Mouse (Mus musculus) lung, postnatal 0 days (tissue): Measurements from ENCODE around the gene Zdhhc16. TPM values are rescaled to one million over a fixed set of nuclear protein-coding genes. Genes with fewer than 3 reads are reported as not detected.
A peak's percentile ranks its signal among the peaks of the same experiment; 100 is the strongest.

Experiments
- ATAC-seq: fragments of 200-750 bp; cut with Nextera tagmentation; 2 replicates; pipeline ENCODE4 v1.8.0; 2017; ENCODE audit warnings: moderate library complexity
- DNase-seq: peaks from one replicate; pipeline ENCODE4 v3.0.0-alpha.2; 2016; ENCODE audit warnings: low spot score
- H3K27ac ChIP-seq: fragments of 300-500 bp; sonication (generic); 2 replicates; pipeline ENCODE4 v1.5.1; 2014; ENCODE audit warnings: antibody characterized with exemption, mild to moderate bottlenecking, low read length, mixed read lengths
- H3K27me3 ChIP-seq: fragments of 300-500 bp; sonication (generic); replicated peaks from 2 replicates; pipeline ENCODE4 v1.6.1; 2014; ENCODE audit warnings: low read length, mixed read lengths; ENCODE audit not compliant: insufficient read depth
- H3K36me3 ChIP-seq: fragments of 300-500 bp; sonication (generic); 2 replicates; pipeline ENCODE4 v1.6.1; 2014; ENCODE audit warnings: low read length, mixed read lengths; ENCODE audit not compliant: insufficient read depth
- H3K4me1 ChIP-seq: fragments of 300-500 bp; sonication (generic); 2 replicates; pipeline ENCODE4 v1.6.1; 2014; ENCODE audit warnings: antibody characterized with exemption, low read depth, low read length, mixed read lengths; ENCODE audit not compliant: insufficient read depth
- H3K4me2 ChIP-seq: fragments of 300-500 bp; sonication (generic); replicated peaks from 2 replicates; pipeline ENCODE4 v1.6.1; 2014; ENCODE audit warnings: low read depth, mild to moderate bottlenecking, low read length, moderate library complexity, mixed read lengths
- H3K4me3 ChIP-seq: fragments of 300-500 bp; sonication (generic); 2 replicates; pipeline ENCODE4 v1.5.1; 2014; ENCODE audit warnings: low read depth, low read length
- H3K9ac ChIP-seq: fragments of 300-500 bp; sonication (generic); replicated peaks from 2 replicates; pipeline ENCODE4 v1.6.1; 2014; ENCODE audit warnings: low read depth, mild to moderate bottlenecking
- H3K9me3 ChIP-seq: fragments of 300-500 bp; sonication (generic); 2 replicates; pipeline ENCODE4 v1.6.1; 2016; ENCODE audit warnings: low read length, mixed read lengths
- CTCF ChIP-seq: IDR thresholded peaks from 2 replicates; pipeline ENCODE4 v1.5.1; 2016; ENCODE audit warnings: antibody characterized with exemption, mild to moderate bottlenecking
- EP300 ChIP-seq: IDR thresholded peaks from 2 replicates; pipeline ENCODE4 v1.6.1; 2016; ENCODE audit warnings: antibody characterized with exemption, mild to moderate bottlenecking, control low read depth
- WGBS: fragments of 180-500 bp; shearing (Covaris S2); extraction: QIAGEN DNeasy Blood & Tissue Kit; methylation state at CpG from one replicate; pipeline ENCODE4 v1.1.7; 2014; 5-methylcytosine and 5-hydroxymethylcytosine counted together
- polyA plus RNA-seq: library from polyadenylated mRNA; unstranded; fragments of >200 nt; fragmentation: Nextera tagmentation; extraction: Ambion mirVana; gene quantifications from 2 replicates; pipeline ENCODE4 v1.2.1, GENCODE M21; 2015

The Zdhhc16 gene
- polyA plus RNA-seq, 1 experiment from 2014 or later, result 55.1 TPM

GRCm38 (mm10) chr19:41906311-41907078, 26.8 kb upstream of the Zdhhc16 start:
- no peak overlapping the region for H3K9ac ChIP-seq
- ATAC-seq (no peak), DNase-seq (no peak)
- no peaks in the 10 kb centered on the region for H3K27me3 ChIP-seq
- no peak for TF ChIP-seq EP300
- no peak for TF ChIP-seq CTCF
- 35% methylated on average over 6 of the region's 6 CpGs for WGBS
- no peak overlapping the region for H3K4me3 ChIP-seq
- no peak overlapping the region for H3K27ac ChIP-seq
- H3K4me1 ChIP-seq, result peaks cover 8% of the 10 kb centered on the region; the same call in 1 of the 2 replicates
- H3K9me3 ChIP-seq, result no peaks in the 10 kb centered on the region
- H3K36me3 ChIP-seq, result no peaks in the 10 kb centered on the region
- no peak overlapping the region for H3K4me2 ChIP-seq

DNA sequence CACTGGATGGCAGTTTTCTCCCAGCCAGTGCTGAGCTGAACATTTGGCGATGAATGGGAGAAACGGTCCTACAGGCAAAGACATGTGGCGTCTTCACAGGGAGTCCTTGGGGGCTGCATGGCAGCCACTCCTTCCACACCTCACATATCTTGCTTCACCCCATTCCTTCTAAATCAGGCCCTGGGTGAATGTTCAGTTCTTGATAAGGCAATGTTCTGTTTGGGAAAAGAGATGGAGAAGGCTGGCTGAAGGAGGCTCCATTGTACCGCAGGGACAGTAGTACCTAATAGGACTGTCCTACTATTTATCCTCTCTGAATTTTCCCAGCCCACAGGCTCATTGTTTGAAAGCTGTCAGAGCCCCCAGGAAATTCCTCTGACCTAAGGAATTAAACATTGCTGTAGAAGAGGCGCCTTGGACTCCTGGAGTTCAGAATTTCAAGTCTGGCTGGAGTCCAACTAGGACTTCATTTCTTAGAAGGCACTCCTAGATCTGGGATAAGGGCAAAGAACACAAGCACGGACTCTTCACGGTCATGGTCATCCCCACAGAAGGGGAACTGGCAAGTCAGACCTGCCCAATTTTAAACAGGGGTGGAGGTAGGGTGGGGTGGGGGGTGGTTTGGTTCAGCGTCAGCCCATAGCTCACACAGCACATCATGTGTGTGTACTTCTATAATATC, 26.1 kb upstream of the Zdhhc16 start:
- WGBS, result 15% methylated on average over 8 of the region's 8 CpGs
- DNase-seq (no peak), ATAC-seq (no peak)
- H3K4me1 ChIP-seq, result peaks cover 8% of the 10 kb centered on the region; the same call in 1 of the 2 replicates
- no peak overlapping the region for H3K4me3 ChIP-seq
- H3K4me2 ChIP-seq, result no peak overlapping the region
- H3K27ac ChIP-seq, result no peak overlapping the region
- no peak for TF ChIP-seq EP300
- H3K36me3 ChIP-seq, result no peaks in the 10 kb centered on the region
- H3K9ac ChIP-seq, result no peak overlapping the region
- no peaks in the 10 kb centered on the region for H3K27me3 ChIP-seq
- H3K9me3 ChIP-seq, result no peaks in the 10 kb centered on the region

DNA sequence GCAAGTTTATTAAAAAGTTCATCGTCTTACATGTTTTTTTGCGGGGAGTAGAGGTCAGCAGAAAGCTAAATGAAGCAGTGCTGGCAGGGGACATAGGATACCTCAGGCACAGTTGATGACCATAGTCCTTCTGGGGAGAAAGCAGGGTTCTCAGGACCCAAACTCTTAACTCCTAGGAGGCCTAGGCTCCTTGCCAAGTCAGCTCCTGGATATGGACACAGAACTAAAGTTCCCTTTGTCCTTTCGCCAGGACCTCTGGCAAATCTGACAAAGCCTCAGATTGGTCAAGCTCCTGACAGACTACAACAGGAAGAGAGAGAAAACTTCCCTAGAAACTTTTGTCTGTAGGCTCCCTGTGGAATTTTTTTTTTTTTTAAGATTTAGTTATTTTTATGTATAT, 24.5 kb upstream of the Zdhhc16 start:
- no peak for TF ChIP-seq CTCF
- no peak for TF ChIP-seq EP300
- no peaks in the 10 kb centered on the region for H3K9me3 ChIP-seq
- DNase-seq, result no peak
- H3K27me3 ChIP-seq, result no peaks in the 10 kb centered on the region
- H3K4me3 ChIP-seq, result no peak overlapping the region
- H3K27ac ChIP-seq, result no peak overlapping the region
- peaks cover 19% of the 10 kb centered on the region; the same call in 1 of the 2 replicates for H3K4me1 ChIP-seq
- no peak overlapping the region for H3K9ac ChIP-seq
- no peaks in the 10 kb centered on the region for H3K36me3 ChIP-seq
- ATAC-seq, result no peak
- no peak overlapping the region for H3K4me2 ChIP-seq
- 65% methylated on average over 3 of the region's 3 CpGs for WGBS

DNA sequence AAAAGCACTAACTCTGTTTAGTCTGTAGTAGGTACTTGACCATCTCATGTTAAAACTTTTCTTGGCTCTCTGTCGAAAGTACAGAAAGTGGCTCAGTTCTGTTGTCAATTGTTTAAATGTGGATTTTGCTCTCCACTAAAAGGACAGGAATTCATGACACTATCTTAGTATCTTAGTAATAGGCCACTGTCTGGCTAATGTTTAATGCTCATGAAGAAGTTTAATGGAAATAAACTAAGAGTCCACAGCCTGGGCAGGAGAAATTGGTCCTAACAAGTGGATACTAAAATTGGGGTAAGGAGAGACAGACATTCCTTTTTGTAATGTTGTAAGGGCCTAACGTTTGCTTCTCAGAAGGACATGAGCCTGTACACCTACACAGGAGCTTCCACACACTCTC, 22.9 kb upstream of the Zdhhc16 start:
- no peak for TF ChIP-seq EP300
- no peak for TF ChIP-seq CTCF
- no peak for DNase-seq
- H3K4me2 ChIP-seq, result no peak overlapping the region
- H3K36me3 ChIP-seq, result no peaks in the 10 kb centered on the region
- no peaks in the 10 kb centered on the region for H3K27me3 ChIP-seq
- no peak for ATAC-seq
- 53% methylated on average over 2 of the region's 2 CpGs for WGBS
- no peak overlapping the region for H3K4me3 ChIP-seq
- no peak overlapping the region for H3K9ac ChIP-seq
- H3K4me1 ChIP-seq, result peaks cover 24% of the 10 kb centered on the region; the same call in 1 of the 2 replicates
- H3K9me3 ChIP-seq, result no peaks in the 10 kb centered on the region
- no peak overlapping the region for H3K27ac ChIP-seq

- peak; percentile 99 for DNase-seq
- WGBS, result 3% methylated on average over 51 of the region's 54 CpGs
- ATAC-seq, result peak; percentile 97
- peak within 1 kb of the TSS; percentile 91 for H3K4me2 ChIP-seq
- H3K36me3 ChIP-seq, result peaks cover 3% of the 10 kb centered on the region
- H3K4me1 ChIP-seq, result peaks cover 24% of the 10 kb centered on the region; the same call in 1 of the 2 replicates
- TF ChIP-seq CTCF (no peak), EP300 (no peak)
- no peaks in the 10 kb centered on the region for H3K27me3 ChIP-seq
- peak within 1 kb of the TSS; percentile 81 for H3K27ac ChIP-seq
- H3K4me3 ChIP-seq, result peak within 1 kb of the TSS; percentile 71
- H3K9ac ChIP-seq, result peak within 1 kb of the TSS; percentile 54
- no peaks in the 10 kb centered on the region for H3K9me3 ChIP-seq
These were observed 21.9 kb upstream of the Zdhhc16 start, which contains the start of gene Pgam1 for GRCm38 (mm10) chr19:41911178-41912073. Gene Pgam1 (plus strand): TSS chr19:41911923.
